Mouse (Mus musculus): Measurements from ENCODE around the gene Srpk1. TPM values are rescaled to one million over a fixed set of nuclear protein-coding genes. Genes with fewer than 3 reads are reported as not detected.

The Srpk1 gene
- polyA plus RNA-seq, 1 experiment from 2014 or later: 105 TPM

- H3K4me3 ChIP-seq: no peak overlapping the region
- no peak overlapping the region for H3K27ac ChIP-seq
- H3K9me3 ChIP-seq: no peaks in the 10 kb centered on the region; the same call in 1 of the 2 replicates
- no peak for ATAC-seq (ENCODE audit: low FRiP score)
- WGBS: 92% methylated on average over 1 of the region's 1 CpGs
- no peaks in the 10 kb centered on the region for H3K27me3 ChIP-seq
- no peaks in the 10 kb centered on the region for H3K4me1 ChIP-seq (replicated peaks)
- H3K9ac ChIP-seq: no peak overlapping the region
- no peaks in the 10 kb centered on the region for H3K36me3 ChIP-seq
- no peak overlapping the region for H3K4me2 ChIP-seq
Observed at GRCm38 (mm10) chr17:28546925-28547324, 75.6 kb downstream of the Srpk1 start.

GRCm38 (mm10) chr17:28537881-28538280 lies 84.6 kb downstream of the Srpk1 start:
- Histone ChIP-seq H3K9ac (no peak overlapping the region), H3K4me1 (replicated peaks) (no peaks in the 10 kb centered on the region), H3K27ac (no peak overlapping the region), H3K36me3 (no peaks in the 10 kb centered on the region), H3K4me2 (no peak overlapping the region), H3K9me3 (peaks cover 19% of the 10 kb centered on the region; the same call in 1 of the 2 replicates), H3K4me3 (no peak overlapping the region), H3K27me3 (peaks cover 13% of the 10 kb centered on the region; the same call in 1 of the 2 replicates)
- whole genome bisulfite sequencing: 54% methylated on average over 12 of the region's 12 CpGs
- ATAC-seq (ENCODE audit: low FRiP score): no peak

Small RNA genes lying within 50 kb of the gene (microRNA-seq; reads per million reads assigned to microRNA genes)
- not detected for gene Mir6969

Other genes with a start within 250 kb of the Srpk1 start
- gene Fkbp5, start 105.2 kb downstream of the Srpk1 start, polyA plus RNA-seq (2015; fragmentation: Nextera tagmentation; extraction: Ambion mirVana): 24.8 and 27.2 TPM in 2 replicates
- gene Armc12, start 91.9 kb downstream of the Srpk1 start, polyA plus RNA-seq (2015; fragmentation: Nextera tagmentation; extraction: Ambion mirVana): not detected in 2 replicates
- gene Clpsl2, start 73.3 kb downstream of the Srpk1 start, polyA plus RNA-seq (2015; fragmentation: Nextera tagmentation; extraction: Ambion mirVana): not detected in 2 replicates
- gene Clps, start 61.9 kb downstream of the Srpk1 start, polyA plus RNA-seq (2015; fragmentation: Nextera tagmentation; extraction: Ambion mirVana): 0.58 TPM in 1 of 2 replicates, not detected in the other
- 6.4 and 7.2 TPM in 2 replicates for gene Lhfpl5, start 47.1 kb downstream of the Srpk1 start, polyA plus RNA-seq (2015; fragmentation: Nextera tagmentation; extraction: Ambion mirVana)
- 1.00 and 1.1 TPM in 2 replicates for gene Slc26a8, start 67.5 kb upstream of the Srpk1 start, polyA plus RNA-seq (2015; fragmentation: Nextera tagmentation; extraction: Ambion mirVana)
- gene Mapk14, start 68.6 kb upstream of the Srpk1 start, polyA plus RNA-seq (2015; fragmentation: Nextera tagmentation; extraction: Ambion mirVana): 25.3 and 26.9 TPM in 2 replicates
- 2.2 and 3.3 TPM in 2 replicates for gene AC170998.1, start 103.4 kb upstream of the Srpk1 start, polyA plus RNA-seq (2015; fragmentation: Nextera tagmentation; extraction: Ambion mirVana)
- gene Mapk13, start 146.6 kb upstream of the Srpk1 start, polyA plus RNA-seq (2015; fragmentation: Nextera tagmentation; extraction: Ambion mirVana): 0.93 and 1.2 TPM in 2 replicates
- 7.6 and 9.7 TPM in 2 replicates for gene Brpf3, start 178.4 kb upstream of the Srpk1 start, polyA plus RNA-seq (2015; fragmentation: Nextera tagmentation; extraction: Ambion mirVana)
- gene Pnpla1, start 235.7 kb upstream of the Srpk1 start, polyA plus RNA-seq (2015; fragmentation: Nextera tagmentation; extraction: Ambion mirVana): 0.08 TPM in 1 of 2 replicates, not detected in the other

All from hindbrain, embryonic 13.5 days (tissue).